Mouse (Mus musculus) layer of hippocampus, adult 6 months (tissue): ENCODE results near the gene Gm3173. TPM values are rescaled to one million over a fixed set of nuclear protein-coding genes. Genes with fewer than 3 reads are reported as not detected.

ENCODE experiments used
- long read RNA-seq, 2 experiments: library from polyadenylated mRNA; unstranded; transcript quantifications; one replicate each; pipeline ENCODE4 v2.0.0; 2019 to 2020
- polyA plus RNA-seq: library from polyadenylated mRNA; unstranded; fragments of <200 nt; fragmentation: Nextera tagmentation; gene quantifications from 2 replicates; pipeline ENCODE4 v1.2.3, GENCODE M21; 2021

The Gm3173 gene
- not detected in 2 replicates for polyA plus RNA-seq
- long read RNA-seq, experiment 1 = 0 reads
- long read RNA-seq, experiment 2, partial matches to known transcripts = 2 of 10 reads
- long read RNA-seq, experiment 2, other reads (novel, unspliced or antisense) = 8 of 10 reads

GRCm38 (mm10) chr14:4430692-4431091, at the start of gene Gm3173:
Gm3173 (plus strand) TSS chr14:4430992.

DNA sequence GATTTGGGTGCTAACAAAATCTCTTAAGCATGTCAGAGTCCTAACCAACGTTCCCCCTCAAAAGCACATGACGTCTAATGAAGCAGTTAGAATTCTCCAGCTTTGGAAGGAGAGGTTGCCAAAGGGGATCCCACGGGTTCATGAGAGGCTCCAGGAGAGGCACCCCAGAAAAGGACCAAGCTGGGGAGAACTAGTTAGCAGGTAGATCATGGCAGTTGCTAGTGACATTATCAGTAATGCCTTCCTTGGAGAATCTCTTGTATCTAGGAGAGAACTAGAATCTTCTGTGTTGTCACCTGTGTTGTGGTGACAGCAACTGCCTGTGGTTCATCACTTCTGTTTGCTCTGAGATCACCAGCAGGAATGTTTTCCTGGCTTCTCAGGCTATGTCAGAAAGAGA, 33.6 kb upstream of the Gm3173 start, which contains the start of gene Gm3159:
TSS of gene Gm3159 (plus strand) at position 301 of the 400 bp plus-strand sequence.

GRCm38 (mm10) chr14:4414965-4415835, 15.6 kb upstream of the Gm3173 start, which contains the start of gene Gm3164:
Gm3164 (plus strand) TSS chr14:4415448.

DNA sequence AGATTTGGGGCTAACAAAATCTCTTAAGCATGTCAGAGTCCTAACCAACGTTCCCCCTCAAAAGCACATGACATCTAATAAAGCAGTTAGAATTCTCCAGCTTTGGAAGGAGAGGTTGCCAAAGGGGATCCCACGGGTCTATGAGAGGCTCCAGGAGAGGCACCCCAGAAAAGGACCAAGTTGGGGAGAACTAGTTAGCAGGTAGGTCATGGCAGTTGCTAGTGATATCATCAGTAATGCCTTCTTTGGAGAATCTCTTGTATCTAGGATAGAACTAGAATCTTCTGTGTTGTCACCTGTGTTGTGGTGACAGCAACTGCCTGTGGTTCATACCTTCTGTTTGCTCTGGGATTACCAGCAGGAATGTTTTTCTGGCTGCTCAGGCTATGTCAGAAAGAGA, 50.7 kb downstream of the Gm3173 start, which contains the start of gene Gm3182:
TSS of gene Gm3182 (plus strand) at position 301 of the 400 bp plus-strand sequence.

GRCm38 (mm10) chr14:4555105-4555504, 124.3 kb downstream of the Gm3173 start, which contains the start of gene Gm3047:
Gm3047 (plus strand) TSS chr14:4555405.

Other genes starting within 250 kb of the Gm3173 start
- 1.5 TPM in 2 replicates for gene Gm2974, start 248.4 kb upstream of the Gm3173 start, polyA plus RNA-seq
- gene Gm3138, start 181.4 kb upstream of the Gm3173 start, polyA plus RNA-seq = not detected in 2 replicates
- not detected in 2 replicates for gene Gm3149, start 113.7 kb upstream of the Gm3173 start, polyA plus RNA-seq
- 0.44 and 0.53 TPM in 2 replicates for gene 2610042L04Rik, start 96.2 kb upstream of the Gm3173 start, polyA plus RNA-seq
- gene Gm3159, start 33.5 kb upstream of the Gm3173 start, polyA plus RNA-seq = not detected in 2 replicates
- 0.25 and 0.33 TPM in 2 replicates for gene Gm3164, start 15.5 kb upstream of the Gm3173 start, polyA plus RNA-seq
- not detected in 2 replicates for gene Gm3182, start 50.8 kb downstream of the Gm3173 start, polyA plus RNA-seq
- not detected in 2 replicates for gene Gm3047, start 124.4 kb downstream of the Gm3173 start, polyA plus RNA-seq
- not detected in 2 replicates for gene Gm8159, start 201.4 kb downstream of the Gm3173 start, polyA plus RNA-seq
- gene Gm3239, start 233.2 kb downstream of the Gm3173 start, polyA plus RNA-seq = 0.25 and 0.34 TPM in 2 replicates